Mouse (Mus musculus) neural tube, embryonic 12.5 days (tissue): ENCODE measurements around the gene Dnajb12. TPM values are rescaled to one million over a fixed set of nuclear protein-coding genes. Genes with fewer than 3 reads are reported as not detected.

Source experiments
- ATAC-seq: fragments of 200-750 bp; cut with Nextera tagmentation; 2 replicates; pipeline ENCODE4 v1.8.0; 2017; ENCODE audit warnings: low read depth, mild to moderate bottlenecking, moderate TSS enrichment, moderate library complexity; ENCODE audit not compliant: low FRiP score
- H3K27ac ChIP-seq: fragments of 300-500 bp; sonication (generic); 2 replicates; pipeline ENCODE4 v1.5.1; 2016
- H3K27me3 ChIP-seq: fragments of 300-500 bp; sonication (generic); replicated peaks from 2 replicates; pipeline ENCODE4 v1.6.1; 2016; ENCODE audit warnings: mild to moderate bottlenecking
- H3K36me3 ChIP-seq: fragments of 300-500 bp; sonication (generic); 2 replicates; pipeline ENCODE4 v1.6.1; 2016; ENCODE audit warnings: mild to moderate bottlenecking
- H3K4me1 ChIP-seq: fragments of 300-500 bp; sonication (generic); 2 replicates; pipeline ENCODE4 v1.6.1; 2016
- H3K4me2 ChIP-seq: fragments of 300-500 bp; sonication (generic); replicated peaks from 2 replicates; pipeline ENCODE4 v1.6.1; 2016; ENCODE audit warnings: mild to moderate bottlenecking
- H3K4me3 ChIP-seq: fragments of 300-500 bp; sonication (generic); 2 replicates; pipeline ENCODE4 v1.5.1; 2016
- H3K9ac ChIP-seq: fragments of 300-500 bp; sonication (generic); 2 replicates; pipeline ENCODE4 v1.6.1; 2016; ENCODE audit warnings: mild to moderate bottlenecking
- H3K9me3 ChIP-seq: fragments of 300-500 bp; sonication (generic); 2 replicates; pipeline ENCODE4 v1.6.1; 2016; ENCODE audit warnings: mild to moderate bottlenecking
- WGBS: fragments of 180-500 bp; shearing (Covaris S2); methylation state at CpG from one replicate; pipeline ENCODE4 v1.1.7; 2016; 5-methylcytosine and 5-hydroxymethylcytosine counted together
- polyA plus RNA-seq: library from polyadenylated mRNA; unstranded; fragments of >200 nt; fragmentation: Nextera tagmentation; extraction: Ambion mirVana; gene quantifications from 2 replicates; pipeline ENCODE4 v1.2.1, GENCODE M21; 2016

The Dnajb12 gene
- polyA plus RNA-seq, 1 experiment from 2014 or later: 23.6 TPM

DNA sequence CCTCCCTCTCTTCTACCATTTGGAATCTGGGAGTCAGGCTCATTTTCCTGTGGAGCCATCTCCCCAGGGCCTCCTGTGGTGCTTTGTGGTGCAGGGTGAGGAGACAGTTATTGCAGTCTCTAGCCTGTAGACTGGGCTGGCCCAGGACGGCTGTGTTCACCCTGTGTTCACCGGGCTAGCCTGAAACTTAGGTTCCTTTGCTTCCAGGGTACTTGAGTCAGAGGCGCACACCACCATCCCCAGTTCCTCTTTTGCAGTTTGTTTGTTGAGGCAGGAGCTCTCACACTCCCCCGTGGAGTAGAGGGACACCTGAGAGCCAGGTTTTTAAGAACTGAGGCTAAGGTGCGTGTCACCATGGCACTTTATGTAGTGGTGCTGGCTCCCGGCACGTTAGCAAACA lies 10.0 kb downstream of the Dnajb12 start:
- H3K36me3 ChIP-seq: peaks cover 44% of the 10 kb centered on the region

DNA sequence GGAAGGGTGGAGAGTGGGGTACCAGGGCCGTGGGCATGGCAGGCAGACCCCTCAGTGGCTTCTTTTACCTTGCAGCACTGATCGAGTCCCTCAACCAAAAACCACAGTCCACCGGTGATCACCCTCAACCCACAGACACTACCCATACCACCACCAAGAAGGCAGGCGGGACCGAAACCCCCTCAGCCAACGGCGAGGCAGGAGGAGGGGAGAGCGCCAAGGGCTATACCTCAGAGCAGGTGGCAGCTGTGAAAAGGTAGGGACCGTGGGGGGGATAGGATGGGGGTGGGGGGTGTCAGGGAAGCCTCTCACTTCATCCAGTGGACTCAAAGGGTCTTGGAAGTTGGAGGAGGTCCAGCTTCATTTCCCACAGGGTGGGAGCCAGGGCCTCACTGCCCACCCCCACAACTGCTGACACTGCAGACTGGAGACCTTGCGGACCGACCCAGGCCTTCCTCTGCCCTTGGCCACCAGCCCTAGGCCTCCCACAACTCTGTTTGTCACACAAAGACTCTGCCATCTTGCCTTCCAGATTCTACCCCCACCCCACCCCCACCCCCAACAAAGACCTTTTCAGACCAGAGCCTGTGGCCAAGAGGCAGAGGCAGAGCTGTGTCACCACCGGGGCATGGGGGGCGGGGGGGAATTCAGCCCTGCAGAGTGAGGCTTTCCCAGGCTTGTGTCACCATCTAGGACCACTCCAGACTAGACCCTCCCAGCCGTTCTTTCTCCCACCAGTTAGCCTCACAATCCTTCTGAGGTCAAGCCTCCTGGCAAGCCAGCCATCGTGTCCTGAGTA lies 10.8 kb downstream of the Dnajb12 start:
- Histone ChIP-seq H3K4me2 (no peak overlapping the region), H3K36me3 (peaks cover 42% of the 10 kb centered on the region), H3K4me1 (peaks cover 9% of the 10 kb centered on the region; the same call in 1 of the 2 replicates), H3K27ac (no peak overlapping the region), H3K9ac (no peak overlapping the region), H3K9me3 (no peaks in the 10 kb centered on the region), H3K4me3 (no peak overlapping the region), H3K27me3 (no peaks in the 10 kb centered on the region)
- ATAC-seq: no peak
- 90% methylated on average over 15 of the region's 15 CpGs for WGBS

More for the DNA sequence above, 10.0 kb downstream of the Dnajb12 start:
- 88% methylated on average over 7 of the region's 7 CpGs for WGBS
- Histone ChIP-seq H3K27me3 (no peaks in the 10 kb centered on the region), H3K4me1 (peaks cover 8% of the 10 kb centered on the region; the same call in 1 of the 2 replicates), H3K4me3 (no peak overlapping the region), H3K9ac (no peak overlapping the region), H3K4me2 (no peak overlapping the region), H3K27ac (no peak overlapping the region), H3K9me3 (no peaks in the 10 kb centered on the region)
- ATAC-seq: no peak

- peaks cover 28% of the 10 kb centered on the region for H3K4me1 ChIP-seq
- H3K9me3 ChIP-seq: no peaks in the 10 kb centered on the region
- no peak overlapping the region for H3K27ac ChIP-seq
- no peak for ATAC-seq
- H3K9ac ChIP-seq: no peak overlapping the region
- H3K27me3 ChIP-seq: no peaks in the 10 kb centered on the region; the same call in 1 of the 2 replicates
- WGBS: 48% methylated on average over 6 of the region's 6 CpGs
- no peak overlapping the region for H3K4me2 ChIP-seq
- no peak overlapping the region for H3K4me3 ChIP-seq
- peaks cover 59% of the 10 kb centered on the region for H3K36me3 ChIP-seq
Observed at GRCm38 (mm10) chr10:59892977-59893376, 13.6 kb downstream of the Dnajb12 start.

DNA sequence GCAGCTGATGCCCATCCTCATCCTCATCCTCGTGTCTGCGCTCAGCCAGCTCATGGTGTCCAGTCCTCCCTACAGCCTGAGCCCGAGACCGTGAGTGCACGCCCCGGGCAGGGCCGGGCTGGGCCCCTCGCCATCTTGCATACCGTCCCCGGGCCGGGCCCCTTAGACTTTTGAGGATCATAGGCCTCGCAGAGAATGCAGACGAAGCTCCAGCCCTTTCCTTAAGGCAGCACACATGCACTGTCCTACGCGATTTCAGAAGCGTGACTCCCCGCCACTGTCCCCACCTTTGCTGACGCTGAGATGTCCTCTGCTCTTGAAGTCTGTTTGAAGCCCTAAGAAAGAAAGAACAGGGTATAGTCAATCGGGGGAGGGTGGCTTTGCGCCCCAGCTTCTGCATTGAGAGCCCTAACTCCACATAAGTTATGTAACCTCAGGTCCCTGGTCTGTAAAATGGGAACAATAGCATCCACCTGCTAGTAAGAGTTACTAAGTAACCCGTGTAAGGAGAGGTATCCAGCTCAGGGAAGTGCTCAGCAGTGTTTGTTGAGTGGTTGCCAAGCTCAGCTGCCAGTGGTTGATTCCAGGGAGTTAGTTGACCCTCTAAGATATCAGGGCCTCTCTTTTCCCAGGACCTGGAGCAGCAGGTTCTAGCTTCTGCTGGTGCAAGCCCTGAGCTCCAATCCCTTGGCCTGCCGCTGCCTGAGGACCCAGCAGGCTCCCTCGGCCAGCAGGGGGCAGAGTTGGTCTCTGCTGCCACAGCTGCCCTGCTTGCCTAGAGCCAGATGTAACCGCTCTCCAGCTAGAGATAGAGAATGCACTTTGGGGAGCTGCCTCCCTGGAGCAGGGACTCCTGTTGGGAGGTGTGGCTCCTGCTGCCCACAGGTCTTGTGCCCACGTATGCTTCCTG lies 15.2 kb downstream of the Dnajb12 start:
- Histone ChIP-seq H3K9ac (no peak overlapping the region), H3K9me3 (no peaks in the 10 kb centered on the region), H3K36me3 (peaks cover 62% of the 10 kb centered on the region), H3K27ac (no peak overlapping the region), H3K27me3 (no peaks in the 10 kb centered on the region; the same call in 1 of the 2 replicates), H3K4me2 (no peak overlapping the region), H3K4me3 (no peak overlapping the region), H3K4me1 (peaks cover 43% of the 10 kb centered on the region)
- 82% methylated on average over 25 of the region's 25 CpGs for WGBS
- no peak for ATAC-seq

- Histone ChIP-seq H3K27ac (no peak overlapping the region), H3K9me3 (no peaks in the 10 kb centered on the region), H3K4me3 (no peak overlapping the region), H3K4me2 (no peak overlapping the region), H3K36me3 (peaks cover 53% of the 10 kb centered on the region), H3K4me1 (peaks cover 51% of the 10 kb centered on the region), H3K27me3 (no peaks in the 10 kb centered on the region; the same call in 1 of the 2 replicates), H3K9ac (no peak overlapping the region)
- 95% methylated on average over 17 of the region's 17 CpGs for WGBS
- no peak for ATAC-seq
Observed at GRCm38 (mm10) chr10:59895460-59896186, 16.3 kb downstream of the Dnajb12 start.

DNA sequence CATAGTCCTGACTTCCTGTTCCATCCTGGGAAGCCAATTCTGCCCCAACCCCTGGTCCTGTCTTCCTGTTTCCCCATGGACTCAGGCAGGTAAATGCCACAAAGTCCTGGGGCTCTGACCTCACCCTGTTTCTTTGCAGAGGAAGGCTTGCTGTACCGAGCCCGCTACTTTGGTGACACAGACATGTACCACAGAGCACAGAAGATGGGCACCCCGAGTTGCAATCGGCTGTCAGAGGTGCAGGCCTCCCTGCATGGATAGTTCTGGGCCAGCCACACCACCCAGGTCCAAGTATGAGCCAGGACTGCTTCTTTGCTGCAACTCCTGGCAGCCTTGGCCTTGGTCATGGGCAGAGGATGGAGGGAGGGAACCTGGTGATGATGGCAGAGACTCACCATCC lies 16.9 kb downstream of the Dnajb12 start:
- ATAC-seq: no peak
- H3K4me2 ChIP-seq: peak overlapping the region; percentile 39; the same call in 1 of the 2 replicates
- WGBS: 92% methylated on average over 4 of the region's 4 CpGs

DNA sequence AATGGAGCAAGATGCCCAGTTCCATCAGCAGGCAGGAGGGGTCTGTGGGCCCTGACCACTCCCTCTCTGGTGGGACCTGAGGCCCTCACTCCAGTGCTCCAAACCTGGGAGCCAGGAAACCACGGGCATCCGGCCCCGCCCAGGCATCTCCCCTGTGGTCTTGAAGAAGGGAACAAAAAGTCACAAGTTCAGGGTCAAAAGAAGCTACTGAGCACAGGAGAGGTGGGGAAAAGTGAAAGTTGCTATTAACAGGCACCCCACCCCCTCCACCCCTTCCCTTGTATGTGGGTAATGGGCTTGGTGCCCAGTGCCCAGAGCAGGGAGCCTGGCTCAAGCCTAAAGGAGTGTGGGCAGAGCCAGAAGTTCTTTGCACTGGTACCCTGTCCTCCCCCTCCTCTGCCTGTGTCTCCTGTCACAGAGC lies 17.6 kb downstream of the Dnajb12 start:
- peak overlapping the region; percentile 51 for H3K27ac ChIP-seq
- peaks cover 42% of the 10 kb centered on the region for H3K36me3 ChIP-seq
- no peaks in the 10 kb centered on the region for H3K9me3 ChIP-seq
- no peak overlapping the region for H3K4me3 ChIP-seq
- no peak; the same call in 1 of the 2 replicates for ATAC-seq
- H3K4me2 ChIP-seq: peak overlapping the region; percentile 39
- H3K9ac ChIP-seq: peak overlapping the region; percentile 33
- H3K27me3 ChIP-seq: no peaks in the 10 kb centered on the region; the same call in 1 of the 2 replicates
- peaks cover 61% of the 10 kb centered on the region for H3K4me1 ChIP-seq
- WGBS: 48% methylated on average over 3 of the region's 3 CpGs

More for the DNA sequence above, 16.9 kb downstream of the Dnajb12 start:
- H3K27me3 ChIP-seq: no peaks in the 10 kb centered on the region; the same call in 1 of the 2 replicates
- H3K9ac ChIP-seq: 0 out of 2 replicates have a peak overlapping the region, but pooled peaks have one; percentile 33
- no peak overlapping the region for H3K4me3 ChIP-seq
- peaks cover 56% of the 10 kb centered on the region for H3K4me1 ChIP-seq
- H3K9me3 ChIP-seq: no peaks in the 10 kb centered on the region
- 0 out of 2 replicates have a peak overlapping the region, but pooled peaks have one; percentile 51 for H3K27ac ChIP-seq
- H3K36me3 ChIP-seq: peaks cover 50% of the 10 kb centered on the region

DNA sequence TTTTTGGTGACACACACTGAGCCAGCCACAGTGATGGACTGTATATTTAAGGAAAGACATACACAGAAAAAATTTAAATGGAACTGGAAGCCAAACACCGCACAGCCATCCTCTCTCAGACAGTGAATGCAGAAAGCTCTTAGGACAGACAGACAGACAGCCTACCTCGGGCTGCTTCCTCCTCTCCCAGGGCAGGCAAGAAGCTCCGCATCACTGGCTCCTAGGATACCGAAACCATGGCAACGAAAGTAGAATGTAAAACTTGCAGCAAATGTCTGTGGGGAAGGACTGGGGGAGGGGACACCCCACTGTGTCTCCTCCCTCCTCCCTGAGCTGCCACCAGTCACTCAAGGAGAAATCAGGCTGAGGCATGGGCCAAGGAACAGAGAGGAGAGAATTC lies 18.2 kb downstream of the Dnajb12 start:
- Histone ChIP-seq H3K9ac (peak overlapping the region; percentile 33; the same call in 1 of the 2 replicates), H3K27me3 (no peaks in the 10 kb centered on the region; the same call in 1 of the 2 replicates), H3K36me3 (peaks cover 37% of the 10 kb centered on the region), H3K4me3 (no peak overlapping the region), H3K4me1 (peaks cover 67% of the 10 kb centered on the region), H3K27ac (peak overlapping the region; percentile 51), H3K9me3 (no peaks in the 10 kb centered on the region), H3K4me2 (peak overlapping the region; percentile 39)
- peak; percentile 4; the same call in 1 of the 2 replicates for ATAC-seq
- WGBS: 18% methylated on average over 5 of the region's 5 CpGs

- Histone ChIP-seq H3K9me3 (no peaks in the 10 kb centered on the region), H3K27me3 (no peaks in the 10 kb centered on the region; the same call in 1 of the 2 replicates), H3K4me2 (no peak overlapping the region), H3K27ac (peak overlapping the region; percentile 98; the same call in 1 of the 2 replicates), H3K4me1 (peaks cover 74% of the 10 kb centered on the region), H3K36me3 (peaks cover 33% of the 10 kb centered on the region), H3K9ac (no peak overlapping the region), H3K4me3 (no peak overlapping the region)
- no peak for ATAC-seq
- 47% methylated on average over 9 of the region's 9 CpGs for WGBS
Observed at GRCm38 (mm10) chr10:59898180-59898778, 18.9 kb downstream of the Dnajb12 start.

DNA sequence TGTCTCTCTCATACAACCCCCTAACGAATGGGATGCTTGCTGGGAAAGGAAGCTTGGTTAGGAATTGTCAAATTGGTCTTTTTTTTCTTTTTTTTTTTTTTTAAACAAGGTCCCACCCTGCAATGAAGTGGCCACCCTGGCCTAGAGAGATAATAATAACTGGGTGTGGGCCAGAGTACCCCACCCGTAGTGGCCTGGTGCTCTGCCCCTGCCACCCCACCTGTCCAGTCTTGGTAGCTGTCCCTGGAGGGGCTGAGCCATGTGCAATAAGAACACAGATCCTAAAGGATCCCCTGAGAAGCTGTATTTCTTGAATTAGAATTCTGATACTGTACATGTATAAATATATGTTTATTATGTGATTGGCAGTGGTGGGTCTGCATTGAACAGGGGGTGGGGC lies 19.6 kb downstream of the Dnajb12 start:
- Histone ChIP-seq H3K27me3 (no peaks in the 10 kb centered on the region; the same call in 1 of the 2 replicates), H3K4me3 (no peak overlapping the region), H3K27ac (peak overlapping the region; percentile 98), H3K9me3 (no peaks in the 10 kb centered on the region), H3K4me1 (peaks cover 77% of the 10 kb centered on the region), H3K36me3 (peaks cover 27% of the 10 kb centered on the region), H3K4me2 (peak overlapping the region; percentile 49), H3K9ac (peak overlapping the region; percentile 44; the same call in 1 of the 2 replicates)
- 23% methylated on average over 2 of the region's 2 CpGs for WGBS
- no peak for ATAC-seq
